Mouse (Mus musculus): Measurements from ENCODE around the gene Erc2.

The Erc2 gene

DNA sequence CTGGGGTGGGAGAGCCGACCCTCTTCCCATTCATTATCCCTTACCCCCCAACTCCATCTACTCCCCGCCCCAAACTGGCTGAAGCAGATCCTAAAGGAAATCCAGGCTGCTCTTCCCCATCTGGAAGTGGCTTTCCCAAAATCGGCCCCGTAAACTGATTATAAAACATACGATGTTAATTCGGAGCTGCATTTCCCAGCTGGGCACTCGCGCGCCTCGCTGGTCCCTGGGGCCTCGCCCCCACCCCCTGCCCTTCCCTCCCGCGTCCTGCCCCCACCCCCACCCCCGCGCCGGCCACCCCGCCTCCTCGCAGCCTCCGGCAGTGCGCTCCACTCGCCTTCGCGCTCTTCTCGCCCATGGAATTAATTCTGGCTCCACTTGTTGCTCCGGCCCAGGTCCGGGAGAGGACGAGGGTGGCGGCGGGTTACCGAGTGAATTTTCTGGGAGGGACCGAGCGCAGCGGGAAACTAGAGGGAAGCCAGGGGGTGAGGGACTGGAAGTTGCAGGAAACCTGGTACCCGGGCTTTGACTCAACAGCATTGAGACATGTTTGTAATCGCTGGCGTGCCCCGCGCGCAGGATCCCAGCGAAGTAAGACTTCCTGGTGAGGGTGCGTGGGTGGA, 888.9 kb downstream of the Erc2 start:
- no peak for DNase-seq

DNA sequence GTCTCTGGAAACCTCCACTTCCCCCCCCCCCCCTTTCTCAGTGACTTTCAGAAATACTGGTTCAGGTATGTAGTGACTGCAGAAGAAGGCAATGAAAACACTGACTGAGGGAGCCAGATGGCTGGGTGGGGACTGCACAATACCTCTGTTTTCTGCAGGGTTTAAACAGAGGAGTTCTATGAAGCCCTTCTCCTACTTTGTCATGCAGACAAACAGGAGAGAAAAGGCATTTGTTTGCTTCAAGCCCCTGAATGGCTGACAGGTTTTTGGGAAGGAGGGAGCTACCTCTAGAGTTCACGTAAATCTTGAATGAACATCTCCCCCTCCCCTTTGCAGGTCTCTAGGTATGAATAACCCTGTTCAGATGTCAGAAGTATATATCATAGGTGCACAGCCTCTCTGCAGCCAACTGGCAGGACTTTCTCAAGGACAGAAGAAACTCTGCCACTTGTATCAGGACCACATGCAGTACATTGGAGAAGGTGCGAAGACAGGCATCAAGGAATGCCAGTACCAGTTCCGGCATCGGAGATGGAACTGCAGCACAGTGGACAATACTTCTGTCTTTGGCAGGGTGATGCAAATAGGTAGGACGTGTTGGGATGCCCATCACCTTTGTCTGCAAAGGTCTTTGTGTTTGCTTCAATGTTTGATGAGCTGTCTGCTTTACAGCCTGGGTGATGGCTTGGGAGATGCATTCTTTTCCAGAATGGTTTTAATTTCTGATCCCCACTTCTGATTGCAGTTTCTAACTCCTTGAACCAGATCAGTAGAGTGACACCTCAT, 890.8 kb downstream of the Erc2 start:
- DNase-seq = no peak

DNA sequence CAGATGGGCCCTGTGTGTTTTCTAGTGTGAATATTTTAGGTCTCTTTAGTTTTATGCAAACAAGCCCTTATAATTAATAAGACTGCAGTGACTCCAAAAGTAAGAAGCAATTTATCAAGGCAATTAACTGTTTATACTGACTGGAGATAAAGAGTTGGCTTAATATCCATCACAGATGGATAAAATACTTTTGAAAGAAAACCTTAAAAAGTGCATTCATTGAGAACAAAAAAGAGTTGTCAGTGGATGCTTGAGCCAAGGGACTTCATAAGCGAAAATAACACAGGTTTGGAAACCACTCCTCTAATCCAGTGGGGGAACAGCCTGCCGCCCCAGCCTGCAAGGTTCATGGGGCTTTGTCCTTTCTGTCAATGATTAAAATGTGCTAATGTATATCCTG, 891.9 kb downstream of the Erc2 start:
- no peak for DNase-seq

- no peak for DNase-seq
Measured at GRCm38 (mm10) chr14:28515331-28515730, 893.1 kb downstream of the Erc2 start.

DNA sequence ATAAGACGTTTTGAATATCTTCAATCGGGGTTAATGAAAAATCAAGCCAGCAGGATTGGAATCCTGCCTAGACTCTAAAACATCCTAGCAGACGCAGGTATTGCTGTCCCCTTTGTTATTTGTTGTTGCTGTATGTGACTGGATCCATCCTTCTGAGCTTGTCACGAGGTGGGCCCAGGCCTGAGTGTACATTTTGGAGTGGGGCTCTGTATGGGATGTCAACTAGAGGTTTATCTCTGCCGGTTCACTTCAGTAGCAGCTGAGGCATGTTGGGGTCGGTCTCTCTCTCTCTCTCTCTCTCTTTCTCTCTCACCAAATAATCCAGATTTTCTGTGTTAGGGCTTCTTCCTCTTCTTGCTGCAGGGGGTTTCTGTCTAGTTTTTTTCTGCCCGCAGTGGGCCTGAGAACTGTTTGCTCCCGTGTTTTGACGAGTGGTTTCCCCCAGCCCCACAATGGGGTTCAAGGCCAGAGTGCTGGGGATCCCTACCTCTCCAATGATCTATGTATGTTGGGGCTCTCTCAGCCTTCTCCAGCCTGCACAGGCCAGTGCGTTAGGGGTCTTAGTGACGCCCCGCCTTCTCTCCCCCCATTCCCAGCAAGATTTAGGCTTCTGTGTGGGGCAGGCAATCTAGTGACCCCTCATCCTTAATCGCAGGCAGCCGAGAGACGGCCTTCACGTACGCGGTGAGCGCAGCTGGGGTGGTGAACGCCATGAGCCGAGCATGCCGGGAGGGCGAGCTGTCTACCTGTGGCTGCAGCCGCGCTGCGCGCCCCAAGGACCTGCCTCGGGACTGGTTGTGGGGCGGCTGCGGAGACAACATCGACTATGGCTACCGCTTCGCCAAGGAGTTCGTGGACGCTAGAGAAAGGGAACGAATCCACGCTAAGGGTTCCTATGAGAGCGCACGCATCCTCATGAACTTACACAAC, 895.7 kb downstream of the Erc2 start:
- DNase-seq = no peak

DNA sequence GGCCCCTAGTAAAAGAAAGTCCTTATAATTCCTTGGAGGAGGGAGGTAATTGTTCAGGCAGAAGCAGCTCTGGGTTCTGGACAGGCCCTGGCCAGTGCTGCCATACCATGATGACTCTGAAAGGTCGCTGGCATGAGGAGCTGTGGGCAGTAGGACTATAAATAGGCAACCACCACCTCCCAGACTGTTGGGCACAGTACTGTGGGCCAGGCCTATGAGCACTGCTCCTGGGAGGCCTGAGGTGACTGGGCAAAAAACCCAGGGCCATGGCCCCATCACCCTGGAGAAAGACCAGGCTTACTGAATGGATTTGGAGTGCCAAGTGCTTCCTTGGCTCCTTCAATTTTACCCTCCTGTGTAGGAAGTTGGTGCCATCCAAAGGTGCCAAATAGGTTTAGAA, 898.9 kb downstream of the Erc2 start:
- no peak for DNase-seq

- DNase-seq = no peak
Measured at GRCm38 (mm10) chr14:28522611-28523010, 900.4 kb downstream of the Erc2 start.

GRCm38 (mm10) chr14:28525566-28525965, 903.3 kb downstream of the Erc2 start:
- no peak for DNase-seq

All from cerebellum, adult 8-10 months (tissue).